Mouse (Mus musculus) lung, postnatal 0 days (tissue): ENCODE measurements at regions not wholly inside any gene's neighbourhood (a gene's known extent, or its start where the extent isn't known, plus 50 kb on each side); places are given as distances from the start of the nearest gene placed in this dataset.

Experiments
- CTCF ChIP-seq: IDR thresholded peaks from 2 replicates; pipeline ENCODE4 v1.5.1; 2016; ENCODE audit warnings: antibody characterized with exemption, mild to moderate bottlenecking
- EP300 ChIP-seq: IDR thresholded peaks from 2 replicates; pipeline ENCODE4 v1.6.1; 2016; ENCODE audit warnings: antibody characterized with exemption, mild to moderate bottlenecking, control low read depth

- TF ChIP-seq CTCF (no peak), EP300 (no peak)
Measured at GRCm38 (mm10) chr3:41241856-41242552, 159.2 kb upstream of the Pgrmc2 start.
